Mouse (Mus musculus) C2C12 (cell line): Measurements from ENCODE around the gene Cep63.

Source experiments
- CTCF ChIP-seq: IDR thresholded peaks from one replicate; pipeline ENCODE4 v1.5.1; 2011; ENCODE audit not compliant: control insufficient read depth, insufficient read depth, insufficient read length
- MAX ChIP-seq: IDR thresholded peaks from one replicate; pipeline ENCODE4 v1.6.1; 2011; ENCODE audit warnings: mild to moderate bottlenecking, control low read depth
- MYOG ChIP-seq: IDR thresholded peaks from one replicate; pipeline ENCODE4 v1.6.1; 2011; ENCODE audit not compliant: control insufficient read depth, insufficient read length; ENCODE audit errors: extremely low read depth
- USF1 ChIP-seq: IDR thresholded peaks from one replicate; pipeline ENCODE4 v1.6.1; 2011; ENCODE audit warnings: low read depth, mild to moderate bottlenecking, control low read depth, moderate library complexity

DNA sequence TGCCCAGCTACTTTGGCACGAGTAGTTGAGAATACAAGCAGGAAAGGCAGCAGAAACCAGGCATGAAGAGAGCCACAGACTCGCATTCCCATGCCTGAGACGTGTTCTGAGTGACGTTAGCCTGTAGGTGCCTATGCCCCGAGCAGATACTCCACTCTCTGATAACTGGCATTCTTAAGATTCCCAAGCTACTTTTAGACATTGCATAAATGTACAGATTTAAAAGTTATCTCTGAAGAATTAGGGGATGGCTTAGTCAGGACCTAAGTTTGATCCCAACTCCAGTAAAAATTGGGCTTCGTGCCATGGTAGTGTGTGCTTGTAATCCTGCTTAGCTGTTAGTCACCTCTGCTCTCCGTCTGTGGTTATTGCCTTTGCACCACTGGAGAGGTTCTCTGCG lies 8.1 kb upstream of the Cep63 start:
- TF ChIP-seq CTCF (no peak), USF1 (no peak), MAX (no peak), MYOG (no peak)
